Comparison of ENCODE assay signal across 8 mouse cellular contexts in genomic region chr12:17690564-17691281, GRCm38 (mm10). TPM values are rescaled to one million over a fixed set of nuclear protein-coding genes. Genes with fewer than 3 reads are reported as not detected.
DNase-seq lines count a peak whose midpoint lies in the region; ATAC-seq lines count a peak whose summit lies in the region.

Hpcal1 (plus strand) TSS chr12:17690856.

- peak within 1 kb of the TSS; percentile 79 for H3K4me3 ChIP-seq in hindbrain, embryonic 14.5 days (replicated peaks; ENCODE audit: low read length)

- WGBS in hindbrain, embryonic 14.5 days: under 1% methylated on average over 72 of the region's 72 CpGs

- ATAC-seq in hindbrain, embryonic 14.5 days (ENCODE audit: low FRiP score): peak; percentile 88

- DNase-seq in WW6 (ENCODE audit: low read depth, low spot score): peak; percentile 67
- DNase-seq in cerebellum, postnatal 36 days: peak; percentile 91 to 94
- peak; percentile 88 for DNase-seq in frontal cortex, postnatal 36 days (ENCODE audit: low spot score in 2 of 2)
- peak; percentile 77 for DNase-seq in hindbrain, embryonic 14.5 days (ENCODE audit: low spot score)
- peak; percentile 88 for DNase-seq in layer of hippocampus, postnatal 36 days
- DNase-seq in lung, postnatal 25 days (ENCODE audit: low spot score): peak; percentile 95
- DNase-seq in retina, adult 2 months (ENCODE audit: low read depth, low spot score): peak; percentile 78
- DNase-seq in thymus, postnatal 25 days: peak; percentile 96

- H3K27ac ChIP-seq in hindbrain, embryonic 14.5 days: peak within 1 kb of the TSS; percentile 60; the same call in 1 of the 2 replicates

- H3K9ac ChIP-seq in hindbrain, embryonic 14.5 days: peak within 1 kb of the TSS; percentile 71

- H3K27me3 ChIP-seq in hindbrain, embryonic 14.5 days (ENCODE audit: control insufficient read depth, insufficient read depth, low read length): no peaks in the 10 kb centered on the region

- peaks cover 10% of the 10 kb centered on the region for H3K4me1 ChIP-seq in hindbrain, embryonic 14.5 days (replicated peaks; ENCODE audit: control insufficient read depth, insufficient read depth, low read length)

- no peaks in the 10 kb centered on the region for H3K36me3 ChIP-seq in hindbrain, embryonic 14.5 days (replicated peaks; ENCODE audit: control insufficient read depth, insufficient read depth)

- H3K9me3 ChIP-seq in hindbrain, embryonic 14.5 days (ENCODE audit: control insufficient read depth, low read length): no peaks in the 10 kb centered on the region

- H3K4me2 ChIP-seq in hindbrain, embryonic 14.5 days (replicated peaks): peak within 1 kb of the TSS; percentile 96

RNA-seq across cellular contexts. Expression of gene Hpcal1, which starts in this region (rescaled TPM):
- polyA plus RNA-seq in hindbrain, embryonic 14.5 days (2014; fragmentation: Nextera tagmentation; extraction: Ambion mirVana): 125 and 133 TPM in 2 replicates
- total RNA-seq in layer of hippocampus, postnatal 36 days (2021): 10 to 100 TPM; 59.3 to 61.3 TPM

Comparison
In these comparisons a context has a peak if more than half of its experiments do, and no peak if none do; other contexts are left out.
1. Peak in every context shown above with its lines: DNase-seq, ATAC-seq, H3K4me3 ChIP-seq and H3K27ac ChIP-seq.